Mouse (Mus musculus) hindbrain, embryonic 12.5 days (tissue): ENCODE measurements at regions not wholly inside any gene's neighbourhood (a gene's known extent, or its start where the extent isn't known, plus 50 kb on each side); places are given as distances from the start of the nearest gene placed in this dataset.

ENCODE experiments used
- ATAC-seq: fragments of 200-750 bp; cut with Nextera tagmentation; 2 replicates; pipeline ENCODE4 v1.8.0; 2017; ENCODE audit warnings: moderate TSS enrichment; ENCODE audit not compliant: low FRiP score
- H3K27ac ChIP-seq: fragments of 300-500 bp; sonication (generic); 2 replicates; pipeline ENCODE4 v1.5.1; 2016; ENCODE audit warnings: mild to moderate bottlenecking
- H3K27me3 ChIP-seq: fragments of 300-500 bp; sonication (generic); 2 replicates; pipeline ENCODE4 v1.6.1; 2016; ENCODE audit warnings: mild to moderate bottlenecking
- H3K36me3 ChIP-seq: fragments of 300-500 bp; sonication (generic); 2 replicates; pipeline ENCODE4 v1.6.1; 2016; ENCODE audit warnings: mild to moderate bottlenecking
- H3K4me1 ChIP-seq: fragments of 300-500 bp; sonication (generic); 2 replicates; pipeline ENCODE4 v1.6.1; 2016
- H3K4me2 ChIP-seq: fragments of 300-500 bp; sonication (generic); replicated peaks from 2 replicates; pipeline ENCODE4 v1.6.1; 2016; ENCODE audit warnings: mild to moderate bottlenecking
- H3K4me3 ChIP-seq: fragments of 300-500 bp; sonication (generic); 2 replicates; pipeline ENCODE4 v1.5.1; 2016; ENCODE audit warnings: mild to moderate bottlenecking
- H3K9ac ChIP-seq: fragments of 300-500 bp; sonication (generic); 2 replicates; pipeline ENCODE4 v1.6.1; 2016; ENCODE audit warnings: mild to moderate bottlenecking, moderate library complexity
- H3K9me3 ChIP-seq: fragments of 300-500 bp; sonication (generic); replicated peaks from 2 replicates; pipeline ENCODE4 v1.6.1; 2016; ENCODE audit warnings: mild to moderate bottlenecking
- whole genome bisulfite sequencing: fragments of 180-500 bp; shearing (Covaris S2); methylation state at CpG from one replicate; pipeline ENCODE4 v1.1.7; 2016; 5-methylcytosine and 5-hydroxymethylcytosine counted together

- no peaks in the 10 kb centered on the region for H3K9me3 ChIP-seq
- H3K27me3 ChIP-seq, result no peaks in the 10 kb centered on the region
- H3K4me2 ChIP-seq, result no peak overlapping the region
- no peak overlapping the region for H3K4me3 ChIP-seq
- no peak for ATAC-seq
- 91% methylated on average over 9 of the region's 9 CpGs for WGBS
- H3K4me1 ChIP-seq, result no peaks in the 10 kb centered on the region
- no peaks in the 10 kb centered on the region for H3K36me3 ChIP-seq
- H3K27ac ChIP-seq, result no peak overlapping the region
- no peak overlapping the region for H3K9ac ChIP-seq
Observed at GRCm38 (mm10) chr17:41990804-41991203, 324.9 kb upstream of the Ptchd4 start.

- H3K4me1 ChIP-seq, result no peaks in the 10 kb centered on the region
- no peaks in the 10 kb centered on the region for H3K9me3 ChIP-seq
- ATAC-seq, result no peak
Observed at GRCm38 (mm10) chr17:42008415-42008814, 307.3 kb upstream of the Ptchd4 start.

GRCm38 (mm10) chr17:42024295-42024694 lies 291.5 kb upstream of the Ptchd4 start:
- Histone ChIP-seq H3K27me3 (no peaks in the 10 kb centered on the region), H3K9ac (no peak overlapping the region), H3K4me2 (no peak overlapping the region), H3K4me3 (no peak overlapping the region), H3K27ac (no peak overlapping the region), H3K36me3 (no peaks in the 10 kb centered on the region), H3K4me1 (no peaks in the 10 kb centered on the region), H3K9me3 (no peaks in the 10 kb centered on the region)
- WGBS, result 92% methylated on average over 2 of the region's 2 CpGs
- peak; percentile 38; the same call in 1 of the 2 replicates for ATAC-seq

More at GRCm38 (mm10) chr17:42008415-42008814, 307.3 kb upstream of the Ptchd4 start:
- H3K27me3 ChIP-seq, result no peaks in the 10 kb centered on the region
- no peaks in the 10 kb centered on the region for H3K36me3 ChIP-seq
- no peak overlapping the region for H3K4me2 ChIP-seq
- H3K27ac ChIP-seq, result no peak overlapping the region
- H3K9ac ChIP-seq, result no peak overlapping the region
- no peak overlapping the region for H3K4me3 ChIP-seq

- no peak for ATAC-seq
- H3K4me1 ChIP-seq, result no peaks in the 10 kb centered on the region
- H3K27me3 ChIP-seq, result no peaks in the 10 kb centered on the region
- no peak overlapping the region for H3K4me2 ChIP-seq
- no peak overlapping the region for H3K27ac ChIP-seq
- H3K4me3 ChIP-seq, result no peak overlapping the region
- no peak overlapping the region for H3K9ac ChIP-seq
- no peaks in the 10 kb centered on the region for H3K36me3 ChIP-seq
- H3K9me3 ChIP-seq, result no peaks in the 10 kb centered on the region
Observed at GRCm38 (mm10) chr17:42027253-42027652, 288.5 kb upstream of the Ptchd4 start.

GRCm38 (mm10) chr17:42029452-42029851 lies 286.3 kb upstream of the Ptchd4 start:
- no peak overlapping the region for H3K9ac ChIP-seq
- H3K4me1 ChIP-seq, result no peaks in the 10 kb centered on the region
- ATAC-seq, result no peak
- no peaks in the 10 kb centered on the region for H3K36me3 ChIP-seq
- no peaks in the 10 kb centered on the region for H3K27me3 ChIP-seq
- H3K4me3 ChIP-seq, result no peak overlapping the region
- H3K9me3 ChIP-seq, result no peaks in the 10 kb centered on the region
- H3K27ac ChIP-seq, result no peak overlapping the region
- H3K4me2 ChIP-seq, result no peak overlapping the region
- 73% methylated on average over 3 of the region's 3 CpGs for WGBS

- Histone ChIP-seq H3K4me1 (no peaks in the 10 kb centered on the region), H3K27ac (no peak overlapping the region), H3K9ac (no peak overlapping the region), H3K9me3 (no peaks in the 10 kb centered on the region), H3K4me3 (no peak overlapping the region), H3K4me2 (no peak overlapping the region), H3K36me3 (no peaks in the 10 kb centered on the region), H3K27me3 (no peaks in the 10 kb centered on the region)
- ATAC-seq, result no peak
- 85% methylated on average over 2 of the region's 2 CpGs for WGBS
Observed at GRCm38 (mm10) chr17:42037089-42037488, 278.7 kb upstream of the Ptchd4 start.

- WGBS, result 87% methylated on average over 5 of the region's 5 CpGs
- Histone ChIP-seq H3K4me1 (no peaks in the 10 kb centered on the region), H3K36me3 (no peaks in the 10 kb centered on the region), H3K4me2 (no peak overlapping the region), H3K27me3 (no peaks in the 10 kb centered on the region), H3K27ac (no peak overlapping the region), H3K9ac (no peak overlapping the region), H3K4me3 (no peak overlapping the region), H3K9me3 (no peaks in the 10 kb centered on the region)
- 0 out of 2 replicates have a peak, but pooled peaks have one; percentile 50 for ATAC-seq
Observed at GRCm38 (mm10) chr17:42049779-42050515, 265.8 kb upstream of the Ptchd4 start.

- H3K9me3 ChIP-seq, result no peaks in the 10 kb centered on the region
- no peaks in the 10 kb centered on the region for H3K36me3 ChIP-seq
- no peak overlapping the region for H3K9ac ChIP-seq
- 77% methylated on average over 2 of the region's 2 CpGs for WGBS
- no peak overlapping the region for H3K4me2 ChIP-seq
- H3K4me3 ChIP-seq, result no peak overlapping the region
- H3K27ac ChIP-seq, result no peak overlapping the region
- no peaks in the 10 kb centered on the region for H3K27me3 ChIP-seq
- no peak for ATAC-seq
- no peaks in the 10 kb centered on the region for H3K4me1 ChIP-seq
Observed at GRCm38 (mm10) chr17:42090764-42091452, 224.8 kb upstream of the Ptchd4 start.

- Histone ChIP-seq H3K4me1 (no peaks in the 10 kb centered on the region), H3K36me3 (no peaks in the 10 kb centered on the region), H3K4me3 (no peak overlapping the region), H3K27ac (no peak overlapping the region), H3K4me2 (no peak overlapping the region), H3K9ac (no peak overlapping the region), H3K27me3 (no peaks in the 10 kb centered on the region), H3K9me3 (no peaks in the 10 kb centered on the region)
- no peak for ATAC-seq
- 81% methylated on average over 1 of the region's 1 CpGs for WGBS
Observed at GRCm38 (mm10) chr17:42113684-42114083, 202.1 kb upstream of the Ptchd4 start.

GRCm38 (mm10) chr17:42120759-42121158 lies 195.0 kb upstream of the Ptchd4 start:
- WGBS, result 86% methylated on average over 1 of the region's 1 CpGs
- no peaks in the 10 kb centered on the region for H3K4me1 ChIP-seq
- H3K9me3 ChIP-seq, result no peaks in the 10 kb centered on the region
- H3K27ac ChIP-seq, result no peak overlapping the region
- no peak overlapping the region for H3K4me2 ChIP-seq
- no peak overlapping the region for H3K4me3 ChIP-seq
- no peak for ATAC-seq
- H3K9ac ChIP-seq, result no peak overlapping the region
- H3K27me3 ChIP-seq, result no peaks in the 10 kb centered on the region
- H3K36me3 ChIP-seq, result no peaks in the 10 kb centered on the region

- no peak overlapping the region for H3K9ac ChIP-seq
- no peak overlapping the region for H3K4me2 ChIP-seq
- ATAC-seq, result peak; percentile 50; the same call in 1 of the 2 replicates
- H3K4me1 ChIP-seq, result no peaks in the 10 kb centered on the region
- H3K4me3 ChIP-seq, result no peak overlapping the region
- 69% methylated on average over 9 of the region's 9 CpGs for WGBS
- H3K9me3 ChIP-seq, result no peaks in the 10 kb centered on the region
- no peaks in the 10 kb centered on the region for H3K36me3 ChIP-seq
- no peak overlapping the region for H3K27ac ChIP-seq
- no peaks in the 10 kb centered on the region for H3K27me3 ChIP-seq
Observed at GRCm38 (mm10) chr17:42126488-42127237, 189.1 kb upstream of the Ptchd4 start.

- Histone ChIP-seq H3K9me3 (no peaks in the 10 kb centered on the region), H3K4me2 (no peak overlapping the region), H3K36me3 (no peaks in the 10 kb centered on the region), H3K4me1 (no peaks in the 10 kb centered on the region), H3K27ac (no peak overlapping the region), H3K9ac (no peak overlapping the region), H3K4me3 (no peak overlapping the region), H3K27me3 (no peaks in the 10 kb centered on the region)
- 95% methylated on average over 1 of the region's 1 CpGs for WGBS
- ATAC-seq, result no peak
Observed at GRCm38 (mm10) chr17:42169391-42170018, 146.2 kb upstream of the Ptchd4 start.
